Mouse (Mus musculus) cortical plate, adult 2 months (tissue): ENCODE measurements around the gene Slc22a5. TPM values are rescaled to one million over a fixed set of nuclear protein-coding genes. Genes with fewer than 3 reads are reported as not detected.

Experiments used
- H3K27ac ChIP-seq: fragments of 200-500 bp; 2 replicates; pipeline ENCODE4 v1.5.1; 2012; ENCODE audit warnings: low read length, control low read depth, inconsistent platforms; ENCODE audit not compliant: insufficient read depth
- H3K4me1 ChIP-seq: fragments of 200-500 bp; 2 replicates; pipeline ENCODE4 v1.6.1; 2011; ENCODE audit warnings: low read length; ENCODE audit not compliant: control insufficient read depth, insufficient read depth
- H3K4me3 ChIP-seq: fragments of 200-500 bp; 2 replicates; pipeline ENCODE4 v1.5.1; 2011; ENCODE audit warnings: mild to moderate bottlenecking, low read length, control low read depth; ENCODE audit not compliant: insufficient read depth
- CTCF ChIP-seq: fragments of 200-500 bp; IDR thresholded peaks from 2 replicates; pipeline ENCODE4 v1.5.1; 2011; ENCODE audit warnings: mild to moderate bottlenecking, control low read depth, low read length; ENCODE audit not compliant: insufficient read depth; ENCODE audit errors: extremely low read depth
- POLR2A ChIP-seq: fragments of 200-500 bp; IDR thresholded peaks from 2 replicates; pipeline ENCODE4 v1.6.1; 2011; ENCODE audit warnings: mild to moderate bottlenecking, low read length, control low read depth; ENCODE audit not compliant: insufficient read depth; ENCODE audit errors: extremely low read depth
- polyA plus RNA-seq: library from polyadenylated mRNA; depleted of rRNA; stranded (reverse); fragments of >200 nt; gene quantifications from 2 replicates; pipeline ENCODE4 v1.2.3, GENCODE M21; 2012

The Slc22a5 gene
- polyA plus RNA-seq, 1 experiment = 15.0 TPM

GRCm38 (mm10) chr11:53839147-53839546, 52.3 kb downstream of the Slc22a5 start:
- Histone ChIP-seq H3K4me1 (peaks cover 8% of the 10 kb centered on the region), H3K27ac (no peak overlapping the region), H3K4me3 (no peak overlapping the region)
- TF ChIP-seq CTCF (no peak), POLR2A (no peak)

- TF ChIP-seq POLR2A = no peak
- TF ChIP-seq CTCF = no peak
- Histone ChIP-seq H3K27ac (no peak overlapping the region), H3K4me3 (no peak overlapping the region), H3K4me1 (peaks cover 7% of the 10 kb centered on the region)
Observed at GRCm38 (mm10) chr11:53837731-53838130, 53.7 kb downstream of the Slc22a5 start.

GRCm38 (mm10) chr11:53835379-53836010, 56.0 kb downstream of the Slc22a5 start:
- H3K4me3 ChIP-seq = no peak overlapping the region
- no peak overlapping the region for H3K27ac ChIP-seq
- TF ChIP-seq CTCF = no peak
- TF ChIP-seq POLR2A = no peak
- no peaks in the 10 kb centered on the region for H3K4me1 ChIP-seq

- Histone ChIP-seq H3K27ac (no peak overlapping the region), H3K4me3 (no peak overlapping the region)
Observed at GRCm38 (mm10) chr11:53825409-53825808, 66.1 kb downstream of the Slc22a5 start.

GRCm38 (mm10) chr11:53821945-53822338, 69.5 kb downstream of the Slc22a5 start:
- no peak overlapping the region for H3K27ac ChIP-seq
- no peak overlapping the region for H3K4me3 ChIP-seq
- H3K4me1 ChIP-seq = no peaks in the 10 kb centered on the region
- TF ChIP-seq CTCF (no peak), POLR2A (no peak)

More at GRCm38 (mm10) chr11:53825409-53825808, 66.1 kb downstream of the Slc22a5 start:
- H3K4me1 ChIP-seq = no peaks in the 10 kb centered on the region
- TF ChIP-seq CTCF (no peak), POLR2A (no peak)

GRCm38 (mm10) chr11:53821230-53821944, 70.1 kb downstream of the Slc22a5 start:
- H3K4me3 ChIP-seq = no peak overlapping the region
- no peaks in the 10 kb centered on the region for H3K4me1 ChIP-seq
- no peak overlapping the region for H3K27ac ChIP-seq
- TF ChIP-seq POLR2A = no peak
- no peak for TF ChIP-seq CTCF

GRCm38 (mm10) chr11:53820516-53821170, 70.8 kb downstream of the Slc22a5 start:
- H3K27ac ChIP-seq = no peak overlapping the region
- TF ChIP-seq CTCF (no peak), POLR2A (no peak)
- H3K4me1 ChIP-seq = no peaks in the 10 kb centered on the region
- H3K4me3 ChIP-seq = no peak overlapping the region

GRCm38 (mm10) chr11:53819511-53819910, 71.9 kb downstream of the Slc22a5 start:
- H3K4me3 ChIP-seq = no peak overlapping the region
- no peak for TF ChIP-seq POLR2A
- no peak for TF ChIP-seq CTCF
- no peaks in the 10 kb centered on the region for H3K4me1 ChIP-seq

GRCm38 (mm10) chr11:53818794-53819193, 72.7 kb downstream of the Slc22a5 start:
- no peak for TF ChIP-seq POLR2A
- no peak for TF ChIP-seq CTCF
- H3K4me3 ChIP-seq = no peak overlapping the region
- no peak overlapping the region for H3K27ac ChIP-seq
- H3K4me1 ChIP-seq = no peaks in the 10 kb centered on the region

More at GRCm38 (mm10) chr11:53819511-53819910, 71.9 kb downstream of the Slc22a5 start:
- no peak overlapping the region for H3K27ac ChIP-seq

- no peaks in the 10 kb centered on the region for H3K4me1 ChIP-seq
- no peak for TF ChIP-seq CTCF
- TF ChIP-seq POLR2A = no peak
- no peak overlapping the region for H3K27ac ChIP-seq
- no peak overlapping the region for H3K4me3 ChIP-seq
Observed at GRCm38 (mm10) chr11:53816841-53817375, 74.6 kb downstream of the Slc22a5 start.
